Mouse (Mus musculus): Measurements from ENCODE around the gene Acox1. TPM values are rescaled to one million over a fixed set of nuclear protein-coding genes. Genes with fewer than 3 reads are reported as not detected.
A peak's percentile ranks its signal among the peaks of the same experiment; 100 is the strongest.

Gene Acox1
- polyA plus RNA-seq, 1 experiment from 2014 or later: 38.6 TPM

DNA sequence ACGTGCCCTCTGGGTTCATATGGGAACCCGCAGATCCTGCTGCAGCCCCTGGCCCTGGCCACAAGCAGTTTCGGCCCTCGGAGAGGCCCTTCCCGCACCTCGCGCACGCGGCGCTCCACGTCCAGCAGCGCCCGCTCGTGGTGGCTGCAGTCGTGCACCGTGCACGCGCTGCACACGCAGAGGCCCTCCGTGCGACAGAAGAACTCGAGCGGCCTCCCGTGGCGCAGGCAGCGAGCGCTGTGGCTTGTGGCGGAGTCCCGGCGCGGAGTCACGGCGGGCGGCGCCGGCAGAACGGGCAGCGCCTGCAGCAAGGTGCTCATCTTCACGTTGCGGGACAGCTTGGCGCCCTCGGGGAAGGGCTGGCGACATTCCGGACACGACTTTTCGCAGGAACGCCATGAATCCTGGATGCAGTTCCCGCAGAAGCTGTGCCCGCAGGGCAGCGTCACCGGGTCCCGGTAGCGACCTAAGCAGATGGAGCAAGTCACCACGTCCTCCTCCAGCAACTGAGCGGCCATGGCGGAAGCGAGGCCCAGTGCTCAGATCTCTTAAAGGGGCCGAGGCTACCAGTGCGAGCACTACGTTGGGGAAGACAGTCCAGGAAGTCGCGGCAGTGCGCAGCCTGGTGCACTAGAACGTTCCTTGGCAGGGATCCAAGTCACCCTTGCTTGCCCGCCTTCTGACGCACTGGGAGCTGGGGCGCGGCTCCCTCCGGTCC lies 68.2 kb downstream of the Acox1 start, which contains the start of gene Trim65:
TSS of gene Trim65 (minus strand) at position 641 of the 718 bp plus-strand sequence.
- H3K4me2 ChIP-seq (ENCODE audit: low read depth, low read length): peak within 1 kb of the TSS; percentile 70
- no peaks in the 10 kb centered on the region for H3K9me3 ChIP-seq (replicated peaks; ENCODE audit: control insufficient read depth, low read length)
- peaks cover 29% of the 10 kb centered on the region for H3K4me1 ChIP-seq (ENCODE audit: control insufficient read depth, insufficient read depth, low read length)
- H3K27ac ChIP-seq (ENCODE audit: low read length): peak within 1 kb of the TSS; percentile 91
- H3K4me3 ChIP-seq (ENCODE audit: low read length): peak within 1 kb of the TSS; percentile 67
- WGBS: under 1% methylated on average over 69 of the region's 69 CpGs
- peak within 1 kb of the TSS; percentile 84 for H3K9ac ChIP-seq (ENCODE audit: low read length)
- H3K27me3 ChIP-seq (ENCODE audit: control insufficient read depth, insufficient read depth, low read length): no peaks in the 10 kb centered on the region
- ATAC-seq (replicated peaks; ENCODE audit: extremely low read depth, insufficient read depth, low FRiP score): peak; percentile 85
- peaks cover 18% of the 10 kb centered on the region for H3K36me3 ChIP-seq (ENCODE audit: control insufficient read depth, insufficient read depth)

DNA sequence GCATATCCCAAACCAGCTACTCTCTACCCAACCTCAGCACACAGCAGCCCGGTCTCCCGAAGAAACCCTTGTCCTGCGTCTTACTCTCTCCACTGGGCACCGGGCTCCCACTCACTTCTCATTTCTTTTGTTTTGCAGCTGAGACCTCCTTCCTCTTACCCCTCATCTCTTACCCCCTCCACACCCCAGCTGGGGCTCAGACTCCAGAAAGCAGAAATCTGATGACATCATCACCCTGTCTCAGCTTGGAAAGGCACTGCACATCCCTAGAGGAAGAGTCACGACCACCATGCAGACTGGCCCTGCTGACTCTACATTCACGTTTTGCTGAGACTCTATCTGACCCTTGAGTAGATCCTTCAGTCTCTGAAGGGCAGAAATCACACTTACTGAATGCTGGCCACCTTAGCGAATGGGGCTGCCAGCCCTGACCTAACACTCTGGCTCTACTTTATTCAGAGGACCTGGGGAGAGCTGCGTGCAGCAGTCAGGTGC lies 68.8 kb downstream of the Acox1 start:
- Histone ChIP-seq H3K27me3 (ENCODE audit: control insufficient read depth, insufficient read depth, low read length) (no peaks in the 10 kb centered on the region), H3K4me2 (ENCODE audit: low read depth, low read length) (peak overlapping the region; percentile 70), H3K9ac (ENCODE audit: low read length) (peak overlapping the region; percentile 84), H3K4me1 (ENCODE audit: control insufficient read depth, insufficient read depth, low read length) (peaks cover 29% of the 10 kb centered on the region), H3K27ac (ENCODE audit: low read length) (peak overlapping the region; percentile 91), H3K36me3 (ENCODE audit: control insufficient read depth, insufficient read depth) (peaks cover 22% of the 10 kb centered on the region), H3K9me3 (replicated peaks; ENCODE audit: control insufficient read depth, low read length) (no peaks in the 10 kb centered on the region), H3K4me3 (ENCODE audit: low read length) (peak overlapping the region; percentile 67)
- peak; percentile 14; the same call in 1 of the 2 replicates for ATAC-seq (replicated peaks; ENCODE audit: extremely low read depth, insufficient read depth, low FRiP score)
- 35% methylated on average over 8 of the region's 8 CpGs for WGBS

DNA sequence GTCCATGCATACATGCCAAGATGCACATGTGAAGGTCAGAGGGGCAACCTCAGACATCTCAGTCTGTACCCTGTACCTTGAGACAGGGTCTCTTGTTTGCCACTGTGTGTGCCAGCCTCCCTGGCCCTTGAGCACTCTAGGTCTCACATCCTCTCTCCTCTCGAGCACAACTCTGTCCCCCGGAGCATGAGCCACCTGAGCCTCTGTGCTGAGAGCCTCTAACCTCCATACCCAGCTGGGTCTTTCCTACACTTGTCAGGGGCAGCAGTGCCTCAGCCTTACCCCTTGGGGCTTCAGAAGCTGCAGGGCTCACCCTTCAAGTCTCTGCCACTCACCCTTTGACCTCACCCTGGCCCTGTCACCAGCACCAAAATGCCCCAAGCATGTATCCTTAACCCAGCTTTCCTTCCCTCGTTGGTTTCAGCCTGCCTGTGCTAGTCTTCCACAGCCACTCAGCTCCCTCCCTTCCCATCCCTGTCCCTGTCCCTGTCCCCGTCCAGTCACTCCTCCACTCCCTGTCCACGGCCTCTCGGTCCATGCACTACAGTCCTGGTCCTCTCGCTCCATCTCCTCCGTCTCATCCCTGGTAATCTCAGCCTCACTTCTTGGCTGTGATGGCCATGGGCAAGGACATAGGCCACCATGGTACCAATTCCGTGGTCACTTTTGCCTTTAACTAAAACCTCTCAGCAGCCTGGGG lies 69.6 kb downstream of the Acox1 start:
- Histone ChIP-seq H3K4me2 (ENCODE audit: low read depth, low read length) (peak overlapping the region; percentile 70), H3K27ac (ENCODE audit: low read length) (no peak overlapping the region), H3K4me3 (ENCODE audit: low read length) (no peak overlapping the region; the same call in 1 of the 2 replicates), H3K36me3 (ENCODE audit: control insufficient read depth, insufficient read depth) (peaks cover 19% of the 10 kb centered on the region), H3K27me3 (ENCODE audit: control insufficient read depth, insufficient read depth, low read length) (no peaks in the 10 kb centered on the region), H3K4me1 (ENCODE audit: control insufficient read depth, insufficient read depth, low read length) (peaks cover 29% of the 10 kb centered on the region), H3K9me3 (replicated peaks; ENCODE audit: control insufficient read depth, low read length) (no peaks in the 10 kb centered on the region), H3K9ac (ENCODE audit: low read length) (peak overlapping the region; percentile 84)
- ATAC-seq (replicated peaks; ENCODE audit: extremely low read depth, insufficient read depth, low FRiP score): no peak
- WGBS: 80% methylated on average over 9 of the region's 9 CpGs

DNA sequence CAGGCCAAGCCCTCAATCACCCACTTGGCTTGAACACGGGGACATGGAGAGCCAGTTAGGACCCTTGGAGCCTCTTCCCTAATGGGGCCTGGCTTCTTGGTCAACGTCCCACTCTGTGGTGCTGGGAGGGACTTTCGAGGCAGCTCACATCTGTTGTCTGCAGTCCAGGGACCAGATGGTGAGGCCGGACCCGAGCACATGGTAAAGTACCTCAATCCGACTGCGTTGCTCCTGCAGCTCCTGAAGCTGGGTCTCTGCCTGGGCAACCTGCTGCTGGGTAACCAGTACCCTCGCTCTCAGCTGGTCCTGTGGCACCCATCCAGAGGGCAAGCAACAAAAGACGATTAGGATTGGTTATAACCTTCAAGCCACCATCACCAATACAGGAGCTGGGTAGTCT lies 70.9 kb downstream of the Acox1 start:
- H3K4me1 ChIP-seq (ENCODE audit: control insufficient read depth, insufficient read depth, low read length): peaks cover 29% of the 10 kb centered on the region
- no peak overlapping the region for H3K4me2 ChIP-seq (ENCODE audit: low read depth, low read length)
- WGBS: 80% methylated on average over 9 of the region's 9 CpGs
- peak overlapping the region; percentile 53 for H3K9ac ChIP-seq (ENCODE audit: low read length)
- no peak for ATAC-seq (replicated peaks; ENCODE audit: extremely low read depth, insufficient read depth, low FRiP score)
- no peak overlapping the region for H3K27ac ChIP-seq (ENCODE audit: low read length)
- no peaks in the 10 kb centered on the region for H3K9me3 ChIP-seq (replicated peaks; ENCODE audit: control insufficient read depth, low read length)
- H3K36me3 ChIP-seq (ENCODE audit: control insufficient read depth, insufficient read depth): peaks cover 19% of the 10 kb centered on the region
- H3K4me3 ChIP-seq (ENCODE audit: low read length): no peak overlapping the region
- H3K27me3 ChIP-seq (ENCODE audit: control insufficient read depth, insufficient read depth, low read length): no peaks in the 10 kb centered on the region

- Histone ChIP-seq H3K27ac (ENCODE audit: low read length) (peak within 1 kb of the TSS; percentile 4; the same call in 1 of the 2 replicates), H3K4me1 (ENCODE audit: control insufficient read depth, insufficient read depth, low read length) (peaks cover 24% of the 10 kb centered on the region), H3K27me3 (ENCODE audit: control insufficient read depth, insufficient read depth, low read length) (no peaks in the 10 kb centered on the region), H3K4me3 (ENCODE audit: low read length) (peak within 1 kb of the TSS; percentile 13; the same call in 1 of the 2 replicates), H3K36me3 (ENCODE audit: control insufficient read depth, insufficient read depth) (peaks cover 15% of the 10 kb centered on the region), H3K4me2 (ENCODE audit: low read depth, low read length) (peak within 1 kb of the TSS; percentile 39; the same call in 1 of the 2 replicates), H3K9me3 (replicated peaks; ENCODE audit: control insufficient read depth, low read length) (no peaks in the 10 kb centered on the region), H3K9ac (ENCODE audit: low read length) (peak within 1 kb of the TSS; percentile 53)
- WGBS: 35% methylated on average over 23 of the region's 23 CpGs
- ATAC-seq (replicated peaks; ENCODE audit: extremely low read depth, insufficient read depth, low FRiP score): no peak
Observed at GRCm38 (mm10) chr11:116127156-116127980, 71.5 kb downstream of the Acox1 start, which contains the start of gene Trim47. Gene Trim47, minus strand, starts transcription at chr11:116127210.

DNA sequence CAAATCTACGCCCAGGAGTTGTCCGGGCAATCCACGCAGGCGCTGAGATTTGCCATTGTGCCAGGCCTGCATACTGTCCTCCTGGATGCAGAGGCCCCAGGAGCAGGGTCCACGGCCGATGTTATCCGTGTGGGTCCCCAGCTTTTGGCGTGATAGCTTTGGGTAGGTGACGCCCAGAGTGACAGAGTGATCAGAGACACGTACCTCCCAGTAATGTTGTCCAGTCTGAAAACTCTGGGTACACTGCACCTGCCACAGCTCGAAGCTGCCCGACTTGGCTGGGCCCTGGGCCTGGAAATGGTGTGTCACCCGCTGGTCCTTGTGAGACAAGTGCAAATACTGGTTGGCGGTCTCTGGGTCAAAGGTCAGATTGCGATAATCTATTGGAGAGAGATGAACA lies 72.6 kb downstream of the Acox1 start:
- Histone ChIP-seq H3K4me3 (ENCODE audit: low read length) (no peak overlapping the region), H3K4me1 (ENCODE audit: control insufficient read depth, insufficient read depth, low read length) (peaks cover 19% of the 10 kb centered on the region), H3K4me2 (ENCODE audit: low read depth, low read length) (no peak overlapping the region), H3K27ac (ENCODE audit: low read length) (no peak overlapping the region), H3K27me3 (ENCODE audit: control insufficient read depth, insufficient read depth, low read length) (no peaks in the 10 kb centered on the region), H3K36me3 (ENCODE audit: control insufficient read depth, insufficient read depth) (peaks cover 12% of the 10 kb centered on the region), H3K9ac (ENCODE audit: low read length) (no peak overlapping the region), H3K9me3 (replicated peaks; ENCODE audit: control insufficient read depth, low read length) (no peaks in the 10 kb centered on the region)
- no peak for ATAC-seq (replicated peaks; ENCODE audit: extremely low read depth, insufficient read depth, low FRiP score)
- WGBS: 97% methylated on average over 15 of the region's 15 CpGs

Other genes starting within 250 kb of the Acox1 start
- gene Itgb4, start 224.3 kb downstream of the Acox1 start, polyA plus RNA-seq (2015; fragmentation: Nextera tagmentation; extraction: Ambion mirVana): 2.7 and 4.4 TPM in 2 replicates
- 142 and 153 TPM in 2 replicates for gene Galk1, start 186.3 kb downstream of the Acox1 start, polyA plus RNA-seq (2015; fragmentation: Nextera tagmentation; extraction: Ambion mirVana)
- gene H3f3b, start 171.1 kb downstream of the Acox1 start, polyA plus RNA-seq (2015; fragmentation: Nextera tagmentation; extraction: Ambion mirVana): 661 and 709 TPM in 2 replicates
- 22.7 and 23.2 TPM in 2 replicates for gene Unk, start 168.7 kb downstream of the Acox1 start, polyA plus RNA-seq (2015; fragmentation: Nextera tagmentation; extraction: Ambion mirVana)
- 3.2 and 5.9 TPM in 2 replicates for gene Unc13d, start 121.1 kb downstream of the Acox1 start, polyA plus RNA-seq (2015; fragmentation: Nextera tagmentation; extraction: Ambion mirVana)
- gene Wbp2, start 112.0 kb downstream of the Acox1 start, polyA plus RNA-seq (2015; fragmentation: Nextera tagmentation; extraction: Ambion mirVana): 143 and 153 TPM in 2 replicates
- gene Trim47, start 71.8 kb downstream of the Acox1 start, polyA plus RNA-seq (2015; fragmentation: Nextera tagmentation; extraction: Ambion mirVana): 79.8 and 89.2 TPM in 2 replicates
- gene Trim65, start 67.9 kb downstream of the Acox1 start, polyA plus RNA-seq (2015; fragmentation: Nextera tagmentation; extraction: Ambion mirVana): 5.3 and 6.5 TPM in 2 replicates
- 102 and 106 TPM in 2 replicates for gene Mrpl38, start 60.2 kb downstream of the Acox1 start, polyA plus RNA-seq (2015; fragmentation: Nextera tagmentation; extraction: Ambion mirVana)
- 20.8 and 23.7 TPM in 2 replicates for gene Fbf1, start 30.9 kb downstream of the Acox1 start, polyA plus RNA-seq (2015; fragmentation: Nextera tagmentation; extraction: Ambion mirVana)
- 76.0 and 84.5 TPM in 2 replicates for gene Ten1, start 190 bp downstream of the Acox1 start, polyA plus RNA-seq (2015; fragmentation: Nextera tagmentation; extraction: Ambion mirVana)
- 1.2 TPM in 2 replicates for gene Evpl, start 39.0 kb upstream of the Acox1 start, polyA plus RNA-seq (2015; fragmentation: Nextera tagmentation; extraction: Ambion mirVana)
- 65.9 and 72.3 TPM in 2 replicates for gene Srp68, start 75.2 kb upstream of the Acox1 start, polyA plus RNA-seq (2015; fragmentation: Nextera tagmentation; extraction: Ambion mirVana)
- 0.11 and 0.20 TPM in 2 replicates for gene Galr2, start 81.9 kb upstream of the Acox1 start, polyA plus RNA-seq (2015; fragmentation: Nextera tagmentation; extraction: Ambion mirVana)
- 50.2 and 54.6 TPM in 2 replicates for gene Exoc7, start 108.2 kb upstream of the Acox1 start, polyA plus RNA-seq (2015; fragmentation: Nextera tagmentation; extraction: Ambion mirVana)
- gene Foxj1, start 136.4 kb upstream of the Acox1 start, polyA plus RNA-seq (2015; fragmentation: Nextera tagmentation; extraction: Ambion mirVana): 2.0 and 4.3 TPM in 2 replicates
- 7.8 and 11.6 TPM in 2 replicates for gene Rnf157, start 214.0 kb upstream of the Acox1 start, polyA plus RNA-seq (2015; fragmentation: Nextera tagmentation; extraction: Ambion mirVana)
- gene Ubald2, start 235.0 kb upstream of the Acox1 start, polyA plus RNA-seq (2015; fragmentation: Nextera tagmentation; extraction: Ambion mirVana): 29.2 and 35.4 TPM in 2 replicates